Mouse (Mus musculus): ENCODE results near the gene Mios. TPM values are rescaled to one million over a fixed set of nuclear protein-coding genes. Genes with fewer than 3 reads are reported as not detected.

The Mios gene
- total RNA-seq, 2 experiments from 2014 or later = 31.4 to 39.2 TPM

- ATAC-seq (replicated peaks; ENCODE audit: low FRiP score, low TSS enrichment, poor library complexity, severe bottlenecking) = peak; percentile 84
Observed at GRCm38 (mm10) chr6:8274387-8275054, 65.5 kb downstream of the Mios start.

- peak; percentile 85 for ATAC-seq (replicated peaks; ENCODE audit: low FRiP score, low TSS enrichment, poor library complexity, severe bottlenecking)
Observed at GRCm38 (mm10) chr6:8275098-8275497, 66.1 kb downstream of the Mios start.

- ATAC-seq (replicated peaks; ENCODE audit: low FRiP score, low TSS enrichment, poor library complexity, severe bottlenecking) = peak; percentile 51; the same call in 1 of the 2 replicates
Observed at GRCm38 (mm10) chr6:8276431-8276830, 67.4 kb downstream of the Mios start.

- no peak for ATAC-seq (replicated peaks; ENCODE audit: low FRiP score, low TSS enrichment, poor library complexity, severe bottlenecking)
Observed at GRCm38 (mm10) chr6:8278426-8279002, 69.5 kb downstream of the Mios start.

GRCm38 (mm10) chr6:8283255-8283654 lies 74.2 kb downstream of the Mios start:
- ATAC-seq (replicated peaks; ENCODE audit: low FRiP score, low TSS enrichment, poor library complexity, severe bottlenecking) = peak; percentile 35; the same call in 1 of the 2 replicates

GRCm38 (mm10) chr6:8285401-8285960 lies 76.5 kb downstream of the Mios start:
- no peak for ATAC-seq (replicated peaks; ENCODE audit: low FRiP score, low TSS enrichment, poor library complexity, severe bottlenecking)

Other genes with a start within 250 kb of the Mios start
- not detected in 2 replicates for gene Col28a1, start 16.6 kb upstream of the Mios start, total RNA-seq (2014; fragmentation: Nextera tagmentation)
- gene Col28a1, start 16.6 kb upstream of the Mios start, total RNA-seq (2017) = 0.08 TPM in 1 of 2 replicates, not detected in the other
- 118 and 179 TPM in 2 replicates for gene Rpa3, start 50.0 kb downstream of the Mios start, total RNA-seq (2014; fragmentation: Nextera tagmentation)
- gene Rpa3, start 50.0 kb downstream of the Mios start, total RNA-seq (2017) = 108 and 144 TPM in 2 replicates
- 8.6 and 28.3 TPM in 2 replicates for gene Umad1, start 50.1 kb downstream of the Mios start, total RNA-seq (2014; fragmentation: Nextera tagmentation)
- 3.9 and 9.6 TPM in 2 replicates for gene Umad1, start 50.1 kb downstream of the Mios start, total RNA-seq (2017)
- 1.6 and 5.8 TPM in 2 replicates for gene Gm45062, start 50.2 kb downstream of the Mios start, total RNA-seq (2014; fragmentation: Nextera tagmentation)
- gene Gm45062, start 50.2 kb downstream of the Mios start, total RNA-seq (2017) = 8.7 TPM in 1 of 2 replicates, not detected in the other